Mouse (Mus musculus) naive thymus-derived CD4-positive, alpha-beta T cell, adult 2 months (primary cell): ENCODE data around the gene Rnf180.

Source experiments
- DNase-seq: peaks from one replicate; pipeline ENCODE4 v3.0.0-alpha.2; 2011; ENCODE audit warnings: low read depth

Rnf180 gene

DNA sequence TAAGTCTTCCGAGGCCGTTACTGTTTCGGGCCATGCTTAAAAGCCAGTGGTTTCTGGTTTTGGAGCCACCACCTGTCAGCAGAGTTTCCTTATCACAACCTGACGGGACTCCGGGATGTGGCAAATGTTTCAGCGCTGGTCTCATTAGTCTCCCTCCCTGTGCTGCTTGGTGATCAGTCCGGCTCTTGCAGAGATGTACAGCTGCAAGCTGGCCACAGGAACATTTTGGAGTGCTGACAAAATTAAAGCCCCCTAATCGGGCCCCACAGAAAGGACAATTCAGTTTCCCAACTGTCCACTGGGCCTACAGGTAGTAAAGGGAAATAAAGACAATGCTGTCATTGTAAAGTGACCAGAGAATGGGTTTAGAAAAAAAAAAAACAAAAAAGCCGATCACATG lies 44.4 kb downstream of the Rnf180 start:
- DNase-seq: no peak

DNA sequence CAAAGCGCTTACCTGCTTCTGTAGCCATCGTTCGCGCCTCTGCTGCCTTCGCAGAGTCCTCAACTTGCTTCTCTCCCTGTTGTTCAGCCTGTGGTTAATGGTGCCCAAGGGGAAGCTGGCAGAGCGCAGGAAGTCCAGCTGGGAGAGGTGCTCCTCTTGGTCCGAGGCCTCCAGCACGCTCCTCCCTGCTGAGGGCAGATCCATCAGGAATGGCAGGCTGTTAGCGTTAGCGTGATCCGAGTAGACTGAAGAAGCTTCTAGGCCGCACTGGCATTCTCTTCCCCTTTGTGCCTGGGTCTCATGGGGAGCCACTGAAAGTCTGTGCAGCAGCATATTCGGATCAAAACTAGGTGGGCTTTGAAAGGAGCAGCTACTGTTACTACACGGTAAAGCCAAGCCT lies 45.0 kb downstream of the Rnf180 start:
- DNase-seq: no peak

DNA sequence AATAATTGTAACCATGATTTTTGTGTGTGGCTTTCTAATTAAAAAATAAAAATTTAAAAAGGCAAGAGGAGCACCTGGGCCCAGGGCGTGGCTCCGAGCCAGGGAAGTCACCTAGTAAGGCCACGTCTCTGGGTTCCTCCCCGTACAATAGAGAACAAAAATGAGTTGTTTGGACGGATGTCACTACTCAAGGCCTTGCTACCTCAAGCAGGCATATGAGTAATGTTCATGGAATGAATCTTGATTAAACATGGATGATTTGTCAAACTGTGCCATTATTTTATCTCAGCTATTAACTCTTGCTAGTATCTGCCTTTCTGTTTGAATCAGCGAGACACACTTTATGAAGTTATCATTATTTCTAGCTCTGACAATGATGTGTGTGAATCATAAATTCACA lies 46.9 kb downstream of the Rnf180 start:
- DNase-seq: no peak

DNA sequence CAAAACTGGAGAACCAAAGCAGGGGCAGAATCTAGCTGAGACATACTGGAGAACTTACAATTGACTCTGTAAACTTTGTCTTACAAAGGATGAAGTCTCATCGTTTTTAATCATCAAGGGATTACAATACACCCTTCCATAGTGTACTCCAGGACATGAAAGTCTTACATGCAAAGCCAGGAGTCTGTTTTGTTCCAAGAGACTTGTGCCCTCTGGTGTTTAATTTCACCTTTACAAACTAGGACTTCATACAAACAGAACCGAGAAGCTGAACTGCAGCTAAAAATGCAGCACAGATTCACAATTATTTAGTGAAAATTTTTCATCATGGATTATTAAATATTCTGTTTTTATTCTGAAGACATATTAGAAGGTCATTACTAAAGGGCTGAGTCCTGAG lies 53.8 kb downstream of the Rnf180 start:
- DNase-seq: no peak

DNA sequence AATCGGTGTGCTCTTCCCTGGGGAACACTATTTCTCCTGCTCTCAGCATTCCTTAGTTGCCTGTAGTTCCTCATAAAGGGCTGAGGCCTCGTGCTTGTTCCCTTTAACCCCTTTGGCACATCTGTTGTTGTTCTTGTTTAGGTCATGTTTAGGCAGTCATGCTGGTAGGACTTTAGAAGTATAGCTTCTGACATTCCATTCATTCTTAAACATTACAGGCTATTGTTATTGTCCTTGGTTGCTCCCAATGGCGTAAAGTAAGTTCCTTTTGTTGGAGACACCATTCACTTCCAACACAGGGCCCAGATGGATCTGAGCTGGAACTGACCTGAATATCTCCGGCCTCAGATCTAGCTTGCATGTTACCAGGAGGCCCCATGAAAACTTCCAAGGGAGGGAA lies 67.5 kb downstream of the Rnf180 start:
- no peak for DNase-seq

DNA sequence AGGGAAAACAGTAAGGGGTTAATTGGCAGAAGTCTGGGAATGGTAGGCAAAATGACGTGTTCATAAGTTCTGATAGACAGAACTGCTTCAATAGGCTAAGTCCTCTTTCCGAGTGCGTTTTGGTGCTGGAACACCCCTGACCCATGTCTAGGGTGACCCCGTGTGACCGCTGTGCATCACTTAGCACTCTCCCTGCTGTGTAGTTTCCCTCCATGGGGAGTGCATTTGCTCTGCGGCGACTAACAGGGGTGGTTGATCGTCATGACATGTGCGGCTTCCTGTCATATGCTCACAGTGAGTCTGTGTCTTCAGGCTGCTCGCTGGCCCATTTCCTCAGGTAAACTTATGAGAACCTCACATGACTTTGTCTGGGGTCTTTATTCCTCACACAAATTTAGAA lies 70.6 kb downstream of the Rnf180 start:
- DNase-seq: no peak

DNA sequence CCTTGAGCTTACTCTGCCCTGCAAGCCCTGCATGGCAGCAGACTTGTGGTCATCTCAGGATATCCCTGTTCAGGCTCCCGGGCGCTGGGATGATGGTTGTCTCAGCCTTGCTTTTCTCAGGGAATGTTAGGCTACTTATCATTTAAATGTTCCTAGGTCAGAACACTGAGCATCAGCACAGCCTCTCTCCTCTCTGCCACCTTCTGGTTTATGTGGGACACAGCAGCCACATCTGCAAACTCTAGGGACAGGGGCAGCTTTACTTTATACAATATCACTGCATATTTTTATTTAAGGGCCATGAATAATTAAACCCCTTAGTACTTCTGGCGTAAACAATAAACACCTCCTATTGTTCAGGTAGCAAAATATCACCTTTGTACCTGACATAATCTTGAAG lies 71.5 kb downstream of the Rnf180 start:
- DNase-seq: no peak

DNA sequence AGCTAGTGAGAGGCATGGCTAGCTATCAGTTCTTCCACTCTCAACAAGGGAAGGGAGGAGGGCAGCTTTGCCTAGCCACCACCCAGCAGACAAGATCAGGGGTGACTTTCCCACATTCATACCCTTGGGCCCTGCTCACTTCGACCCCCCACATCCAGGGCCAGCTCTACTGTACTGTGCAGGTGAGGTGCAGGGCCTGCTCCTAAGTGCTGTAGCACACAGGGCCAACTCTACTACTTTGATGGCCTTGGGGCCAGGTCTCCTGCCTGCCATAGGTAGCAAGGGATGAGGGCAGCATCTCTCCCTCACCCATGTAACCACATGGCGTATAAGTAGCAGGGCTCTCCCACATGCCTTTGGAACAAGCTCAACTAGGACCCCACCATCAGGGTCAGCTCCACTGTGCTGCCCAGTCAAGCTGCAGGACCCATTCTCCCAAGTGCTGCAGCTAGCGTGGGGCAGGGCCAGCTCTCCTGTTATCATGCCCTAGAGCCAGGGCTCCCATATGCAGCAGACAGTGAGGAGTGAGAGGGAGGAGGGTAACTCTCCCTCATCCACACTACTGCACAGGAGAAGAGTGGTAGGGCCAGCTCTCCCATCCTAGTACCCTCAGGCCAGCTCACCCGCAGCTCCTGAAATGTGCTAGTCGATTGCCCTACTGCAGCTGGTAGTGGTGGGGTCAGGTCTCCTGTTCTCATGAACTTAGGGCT lies 72.4 kb downstream of the Rnf180 start:
- no peak for DNase-seq

DNA sequence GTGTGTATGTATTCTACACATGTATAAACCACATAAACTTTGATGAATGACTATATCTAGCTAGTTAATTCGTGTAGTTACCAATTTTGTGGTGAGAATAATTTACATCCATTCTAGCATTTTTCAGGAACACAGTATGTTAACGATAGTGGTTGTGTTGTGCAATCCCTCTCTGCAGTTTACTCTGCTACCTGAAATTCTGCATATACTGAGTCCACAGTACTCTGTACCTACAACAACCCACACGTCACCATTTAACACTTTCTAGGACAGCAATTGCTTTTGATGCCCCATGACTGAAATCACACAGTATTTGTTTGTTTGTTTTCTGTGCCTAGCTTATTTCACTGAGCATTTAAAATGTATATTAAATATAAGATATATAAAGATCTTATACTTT lies 83.9 kb downstream of the Rnf180 start:
- no peak for DNase-seq

DNA sequence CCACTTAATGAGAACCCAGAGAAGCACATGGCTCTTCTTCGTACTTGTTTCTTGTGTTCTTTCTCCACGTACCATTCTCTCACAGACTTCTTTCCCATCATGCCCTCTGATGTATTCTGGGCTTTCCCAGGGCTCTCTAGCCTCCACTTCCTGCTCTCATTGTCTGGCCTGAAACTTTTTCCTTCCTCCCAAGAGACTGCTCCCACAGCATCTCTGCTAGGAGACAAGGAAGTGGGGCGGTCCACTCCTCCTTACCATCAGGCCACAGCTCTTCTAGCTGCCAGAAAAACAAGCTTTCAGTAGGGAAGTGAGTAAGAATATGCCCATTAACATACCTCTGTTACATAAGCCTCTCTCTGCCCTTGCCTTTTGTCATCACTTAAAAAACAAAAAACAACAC lies 90.8 kb downstream of the Rnf180 start:
- no peak for DNase-seq

DNA sequence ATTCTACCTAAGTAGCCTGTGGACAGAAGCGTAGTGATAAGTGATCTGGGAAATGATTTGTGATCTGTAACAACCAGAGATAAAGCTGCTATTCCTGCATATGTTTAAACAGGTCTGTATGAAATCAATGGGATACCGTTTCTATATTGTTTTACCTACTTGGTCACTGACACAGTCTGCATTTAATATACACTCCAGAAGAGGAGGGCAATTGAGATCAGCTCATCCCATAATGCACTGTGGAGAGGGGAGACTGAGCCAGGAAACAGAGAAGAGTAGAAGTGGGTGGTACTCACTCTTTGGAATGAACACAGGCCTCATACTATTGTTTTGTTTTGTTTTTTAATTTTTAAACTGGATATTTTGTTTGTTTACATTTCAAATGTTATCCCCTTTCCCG lies 96.0 kb downstream of the Rnf180 start:
- no peak for DNase-seq

DNA sequence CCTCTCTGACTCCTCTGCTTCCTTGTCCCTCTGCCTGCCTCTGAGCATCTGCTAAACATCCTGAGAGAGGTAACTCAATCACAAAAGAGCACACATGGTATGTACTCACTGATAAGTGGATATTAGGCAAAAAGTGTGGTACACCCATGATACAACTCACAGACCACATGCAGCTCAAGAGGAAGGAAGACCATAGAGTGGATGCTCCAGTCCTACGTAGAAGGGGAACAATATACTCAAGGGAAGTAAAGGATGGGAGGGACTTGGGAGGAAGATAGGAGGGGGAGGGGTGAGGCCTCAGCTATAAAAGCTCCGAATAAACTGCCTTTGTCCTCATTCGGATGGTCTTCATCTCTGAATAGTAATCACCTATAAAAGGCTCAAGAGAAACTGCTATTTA lies 96.6 kb downstream of the Rnf180 start:
- DNase-seq: no peak

DNA sequence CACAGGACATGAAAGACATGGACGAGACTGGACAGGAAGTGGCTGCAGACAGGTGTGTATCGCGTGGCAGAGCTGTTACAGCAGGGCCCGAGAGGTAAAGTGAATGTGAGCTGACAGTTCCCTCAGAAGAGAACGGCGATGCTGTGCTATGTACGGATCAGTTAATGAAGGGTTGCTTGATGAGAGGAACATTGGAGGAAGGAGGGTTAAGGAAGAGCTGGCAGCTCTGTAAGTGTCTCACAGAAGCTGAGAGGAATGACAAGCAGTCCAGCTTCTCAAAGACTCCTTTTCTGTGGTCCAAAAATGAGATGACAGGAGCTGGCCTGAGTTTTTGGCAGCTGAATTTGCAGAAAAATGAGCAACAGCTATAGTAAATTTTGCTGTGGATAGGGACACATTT lies 101.0 kb downstream of the Rnf180 start:
- DNase-seq: no peak

DNA sequence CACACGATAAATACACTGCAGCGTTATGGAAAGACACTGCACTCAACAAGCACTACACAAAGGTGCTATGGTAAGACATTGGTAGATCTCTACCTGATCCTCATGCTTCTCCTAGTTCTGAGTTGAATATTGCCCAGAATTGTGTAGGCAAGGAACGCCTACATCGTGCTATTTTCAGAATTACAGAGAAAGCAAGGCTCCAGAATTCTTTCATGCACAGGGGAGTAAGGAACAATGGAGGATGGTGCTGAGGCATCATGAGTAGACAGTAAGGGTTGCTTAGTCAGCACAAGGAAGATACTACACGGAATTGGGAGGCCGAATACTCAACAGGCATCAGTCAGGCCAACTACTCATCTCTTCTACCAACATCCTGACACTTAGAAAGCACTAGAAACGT lies 105.9 kb downstream of the Rnf180 start:
- DNase-seq: no peak

DNA sequence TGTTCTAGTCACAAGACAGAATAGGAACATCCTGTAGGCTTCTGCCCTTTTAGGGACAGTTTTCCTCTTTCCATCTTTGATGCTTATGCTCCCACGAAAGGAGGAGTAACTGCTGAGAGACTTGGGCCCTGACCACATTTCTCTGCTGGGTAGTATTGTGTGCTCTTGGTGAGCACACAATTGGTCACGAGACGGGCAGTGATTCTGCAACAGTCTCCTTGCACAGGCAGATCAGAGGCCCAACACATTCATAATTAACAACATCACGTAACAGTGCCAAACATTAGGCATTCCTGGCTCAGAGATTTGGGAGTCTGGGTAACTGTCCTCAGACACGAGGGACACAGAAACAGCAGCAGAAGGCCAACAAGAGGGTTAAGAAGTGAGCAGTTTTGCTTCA lies 113.8 kb downstream of the Rnf180 start:
- DNase-seq: no peak

DNA sequence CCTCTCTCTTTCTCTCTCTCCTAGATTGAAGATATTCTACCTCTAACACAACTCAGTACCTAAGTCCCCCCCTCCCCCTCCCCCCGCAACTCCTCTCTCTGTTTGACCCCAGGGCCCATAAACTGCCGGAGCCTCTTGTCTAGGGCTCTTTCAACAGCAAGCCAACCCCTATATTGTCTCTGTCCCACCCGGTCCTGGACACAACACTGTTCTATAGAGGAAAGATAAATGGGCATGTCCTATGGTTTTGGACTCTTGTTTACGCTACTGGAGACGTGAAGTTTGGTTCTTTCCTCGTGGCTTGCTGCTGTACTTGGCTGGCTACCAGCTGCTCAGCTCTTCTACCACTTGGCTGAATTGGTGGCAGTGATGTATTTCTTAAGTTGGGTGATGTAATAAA lies 129.2 kb downstream of the Rnf180 start:
- no peak for DNase-seq

DNA sequence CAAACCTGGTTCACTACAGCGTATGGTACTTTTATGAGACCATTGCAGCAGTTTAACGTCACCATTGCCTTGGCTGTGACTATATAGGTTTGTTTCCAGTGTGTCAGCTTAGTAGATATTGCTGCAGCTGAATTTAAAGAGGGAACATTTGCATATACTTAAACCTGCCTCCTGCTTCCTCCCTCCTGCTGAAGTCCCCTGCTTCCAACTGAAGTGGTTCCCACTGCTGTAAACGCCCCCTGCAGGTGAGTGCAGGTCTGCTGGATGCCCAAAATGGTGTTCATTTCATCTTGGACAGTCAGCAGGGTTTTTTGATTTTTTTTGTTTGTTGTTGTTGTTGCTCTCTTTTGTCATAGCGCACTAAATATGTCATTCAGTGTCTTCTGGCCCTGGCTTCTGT lies 140.7 kb downstream of the Rnf180 start:
- DNase-seq: peak; percentile 26

DNA sequence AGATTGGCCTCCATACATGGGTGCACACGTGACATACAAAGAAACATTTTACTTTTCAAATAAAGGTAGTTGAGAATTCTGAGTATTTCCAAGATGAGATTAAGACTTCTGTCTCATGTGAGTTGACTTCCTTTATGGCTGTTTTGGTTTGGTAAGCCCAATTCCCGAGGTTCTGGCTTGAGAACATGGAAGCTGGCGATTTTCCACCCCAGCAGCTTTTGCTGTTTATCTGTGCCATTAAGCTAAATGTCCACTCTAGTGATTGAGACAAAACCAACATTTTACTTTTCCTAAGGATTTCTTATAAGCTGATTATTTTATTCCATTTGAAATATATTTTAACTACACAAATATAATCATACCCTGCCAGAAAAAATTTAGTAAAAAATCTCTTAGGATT lies 144.6 kb downstream of the Rnf180 start:
- no peak for DNase-seq

DNA sequence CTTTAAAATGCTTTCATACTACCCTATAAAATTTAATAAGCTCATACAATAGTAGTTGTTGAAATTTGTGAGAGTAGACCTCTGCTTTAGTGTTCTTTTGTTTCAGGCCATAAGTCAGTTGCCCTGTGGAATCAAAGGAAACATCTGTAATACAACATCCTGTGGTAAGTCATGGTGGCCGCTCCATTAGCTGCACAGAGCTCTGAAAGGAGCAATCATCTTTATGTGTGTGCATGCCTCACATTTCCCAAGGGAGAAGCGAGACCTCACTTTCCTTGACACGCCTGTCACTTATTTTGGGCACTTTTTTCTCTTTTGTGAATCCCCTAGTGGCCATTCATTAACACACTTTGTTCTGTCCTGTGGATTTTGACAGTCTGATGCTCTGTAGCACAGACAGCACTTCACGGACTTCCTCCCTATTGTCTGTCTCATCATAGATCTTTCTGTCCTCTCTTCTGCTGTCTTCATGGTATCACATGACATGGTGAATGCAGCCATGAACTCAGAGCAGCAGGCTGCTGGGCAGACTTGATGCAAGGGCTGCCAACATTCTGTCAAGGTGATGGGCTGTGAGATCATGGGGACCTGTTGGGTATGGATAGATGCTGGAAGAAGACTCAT lies 146.7 kb downstream of the Rnf180 start:
- DNase-seq: no peak

DNA sequence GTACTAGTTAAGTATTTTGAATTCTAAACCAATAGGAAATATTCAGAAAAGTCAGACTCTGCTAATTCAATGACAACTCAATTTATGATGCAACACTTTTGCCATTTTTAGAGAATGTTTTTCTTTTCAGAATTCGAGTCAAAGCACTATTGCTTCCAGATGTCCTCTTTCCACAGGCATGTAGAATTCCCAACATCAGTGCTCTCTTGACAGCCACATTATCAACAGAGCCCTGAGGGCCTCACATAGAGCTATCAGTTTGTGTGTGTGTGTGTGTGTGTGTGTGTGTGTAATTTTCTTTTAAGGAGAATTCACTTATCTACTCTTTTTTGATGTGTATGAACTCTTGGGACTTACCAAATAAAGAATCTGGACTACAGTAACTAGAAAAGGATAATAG lies 147.8 kb downstream of the Rnf180 start:
- DNase-seq: no peak

DNA sequence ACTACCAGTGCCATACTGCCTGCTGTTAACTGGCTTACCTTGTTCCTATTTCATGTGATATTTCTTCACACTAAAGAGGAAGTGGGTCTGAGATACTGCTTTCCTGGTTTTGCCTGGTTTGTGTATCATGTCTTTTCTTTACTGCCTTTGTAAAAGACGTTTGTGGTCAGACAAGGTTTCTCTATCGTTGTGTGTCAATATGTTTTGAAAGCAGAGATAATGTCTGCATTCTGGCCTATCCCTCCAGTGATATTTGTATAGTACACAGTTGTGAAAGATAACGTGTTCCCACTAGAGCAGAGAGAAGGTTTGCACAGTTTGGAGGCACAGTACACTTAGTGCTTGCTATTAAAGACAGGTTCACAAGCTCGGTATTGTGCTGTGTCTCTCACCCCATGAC lies 154.7 kb downstream of the Rnf180 start:
- no peak for DNase-seq

DNA sequence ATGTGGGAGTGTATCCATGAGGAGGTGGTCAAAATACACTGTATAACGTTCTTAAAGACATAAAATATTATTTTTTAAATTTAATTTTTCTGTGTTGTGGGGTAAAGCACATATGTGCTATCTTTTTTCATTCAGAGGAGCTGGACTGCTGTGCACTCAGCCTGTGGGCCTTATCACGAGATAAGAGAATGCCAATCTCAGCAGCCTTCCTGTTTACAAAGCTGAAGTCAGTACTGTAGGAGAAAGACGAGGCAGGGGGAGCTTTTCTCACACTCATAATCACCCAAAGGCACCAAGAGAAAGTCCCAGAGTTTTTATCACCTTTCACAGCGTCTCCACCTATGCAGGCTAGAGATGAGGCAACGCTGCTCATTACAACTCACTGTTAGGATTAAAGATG lies 160.2 kb downstream of the Rnf180 start:
- DNase-seq: no peak

DNA sequence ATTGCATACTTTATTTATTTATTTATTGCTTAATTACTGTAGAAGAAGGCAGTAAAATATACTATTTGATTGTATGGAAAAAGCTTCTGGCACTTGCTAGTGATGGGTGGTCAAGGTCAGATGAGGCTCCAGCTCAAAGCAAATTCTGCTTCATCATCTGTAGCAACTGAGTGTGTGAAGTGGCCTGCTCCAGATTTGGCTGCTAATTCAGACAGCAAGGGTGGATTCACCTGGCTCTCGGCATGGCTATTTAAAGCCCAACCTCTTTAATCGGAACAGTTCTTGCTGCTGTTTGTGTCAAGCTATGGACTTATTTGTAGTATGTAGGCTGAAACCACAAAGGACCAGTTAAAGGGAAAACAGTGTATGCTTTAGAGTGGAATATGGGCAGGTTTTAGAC lies 161.8 kb downstream of the Rnf180 start:
- DNase-seq: no peak

DNA sequence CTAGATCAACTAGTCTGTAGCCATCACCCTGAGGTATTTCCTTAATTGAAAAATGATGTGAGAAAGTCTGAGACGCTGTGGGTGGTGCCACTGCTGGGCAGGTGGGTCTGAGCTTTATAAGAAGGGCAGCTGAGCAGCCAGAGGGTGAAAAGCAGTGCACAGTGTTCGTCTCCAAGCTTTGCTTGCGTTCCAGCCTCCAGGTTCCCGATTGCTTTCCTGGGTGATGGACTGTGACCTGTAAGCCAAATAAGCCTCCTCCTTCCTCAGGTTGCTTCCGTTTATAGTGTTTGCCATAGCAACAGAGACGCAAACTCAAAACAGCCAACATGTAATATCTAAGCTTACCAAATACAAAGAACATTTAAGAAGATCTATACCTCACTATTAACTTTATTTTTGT lies 162.2 kb downstream of the Rnf180 start:
- DNase-seq: no peak
